Mouse (Mus musculus) ES-E14 (cell line): Measurements from ENCODE around the gene Rnf207. TPM values are rescaled to one million over a fixed set of nuclear protein-coding genes. Genes with fewer than 3 reads are reported as not detected.

Experiments
- DNase-seq: peaks from one replicate; pipeline ENCODE4 v3.0.0-alpha.2; 2013; ENCODE audit warnings: low read depth, low spot score
- H3K27ac ChIP-seq: 2 replicates; pipeline ENCODE4 v1.5.1; 2012; ENCODE audit warnings: low read depth, mild to moderate bottlenecking, low read length, moderate library complexity, mixed read lengths; ENCODE audit not compliant: poor library complexity, insufficient read depth, severe bottlenecking
- H3K36me3 ChIP-seq: 2 replicates; pipeline ENCODE4 v1.6.1; 2012; ENCODE audit warnings: mild to moderate bottlenecking, low read length, moderate library complexity, mixed read lengths; ENCODE audit not compliant: control insufficient read depth, poor library complexity, insufficient read depth, severe bottlenecking
- H3K4me1 ChIP-seq, 2 experiments: fragments of 150-350 bp in 1 of 2; sonication (generic) in 1 of 2; 2 replicates each; pipeline ENCODE4 v1.6.1; 2012; ENCODE audit warnings: low read length in 2 of 2, mild to moderate bottlenecking in 1 of 2, mixed read lengths in 1 of 2; ENCODE audit not compliant: control insufficient read depth in 2 of 2, insufficient read depth in 2 of 2, poor library complexity in 1 of 2
- H3K4me3 ChIP-seq, 2 experiments: fragments of 150-350 bp in 1 of 2; sonication (generic) in 1 of 2; 2 replicates each; pipeline ENCODE4 v1.5.1; 2012; ENCODE audit warnings: low read length in 2 of 2, low read depth in 1 of 2, mild to moderate bottlenecking in 1 of 2, mixed read lengths in 1 of 2; ENCODE audit not compliant: insufficient read depth in 1 of 2, poor library complexity in 1 of 2, severe bottlenecking in 1 of 2
- H3K9ac ChIP-seq: 2 replicates; pipeline ENCODE4 v1.6.1; 2012; ENCODE audit warnings: low read depth, mild to moderate bottlenecking, low read length, mixed read lengths; ENCODE audit not compliant: poor library complexity, insufficient read depth, severe bottlenecking
- H3K9me3 ChIP-seq: fragments of 150-350 bp; sonication (generic); 2 replicates; pipeline ENCODE4 v1.6.1; 2012; ENCODE audit warnings: low read depth, mild to moderate bottlenecking, low read length; ENCODE audit not compliant: control insufficient read depth, insufficient read depth
- CHD2 ChIP-seq: IDR thresholded peaks from 2 replicates; pipeline ENCODE4 v1.6.1; 2014; ENCODE audit warnings: mild to moderate bottlenecking, low read depth, low read length, inconsistent platforms
- HCFC1 ChIP-seq: IDR thresholded peaks from 2 replicates; pipeline ENCODE4 v1.6.1; 2012; ENCODE audit warnings: low read length, inconsistent platforms, borderline replicate concordance; ENCODE audit not compliant: insufficient read depth
- MAFK ChIP-seq: IDR thresholded peaks from 2 replicates; pipeline ENCODE4 v1.6.1; 2014; ENCODE audit warnings: mild to moderate bottlenecking, low read depth, low read length, inconsistent platforms; ENCODE audit not compliant: insufficient read depth
- ZC3H11A ChIP-seq: IDR thresholded peaks from 2 replicates; pipeline ENCODE4 v1.6.1; 2012; ENCODE audit warnings: low read depth, mild to moderate bottlenecking, inconsistent platforms, low read length, borderline replicate concordance
- ZNF384 ChIP-seq: IDR thresholded peaks from 2 replicates; pipeline ENCODE4 v1.6.1; 2012; ENCODE audit warnings: low read depth, low read length, inconsistent platforms
- in situ Hi-C, 2 experiments: fragments of 600-800 bp; cut with MboI; formaldehyde crosslinking; loops; one replicate each; pipeline ENCODE4 v1.15.1; 2025; ENCODE audit warnings: low sequenced_read_pairs in 2 of 2, inconsistent platforms in 1 of 2; ENCODE audit not compliant: unreplicated experiment in 2 of 2
- total RNA-seq: library from RNA; depleted of rRNA; stranded (reverse); fragments of 300-350 nt; gene quantifications from 2 replicates; pipeline ENCODE4 v1.2.3, GENCODE M21; 2012

Rnf207 gene
- total RNA-seq, 1 experiment, result 4.6 TPM

DNA sequence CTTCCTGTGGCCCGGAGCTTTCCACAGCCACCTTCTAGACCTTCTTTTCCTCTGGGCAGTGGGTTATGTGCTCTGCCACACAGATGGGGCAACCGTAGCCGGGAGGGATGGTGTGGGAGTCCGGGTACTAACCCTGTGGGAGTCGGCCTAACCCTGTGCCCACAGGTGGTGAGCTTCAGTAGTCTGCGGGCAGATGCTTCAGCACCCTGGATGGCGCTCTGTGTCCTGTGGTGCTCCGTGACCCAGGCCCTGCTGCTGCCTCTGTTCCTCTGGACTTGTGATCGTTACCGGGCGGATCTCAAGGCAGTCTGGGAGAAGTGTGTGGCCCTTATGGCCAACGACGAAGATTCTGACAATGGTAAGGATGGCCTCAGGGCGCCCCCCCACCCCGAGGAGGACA lies 37.2 kb downstream of the Rnf207 start:
- in situ Hi-C loops, result no loop called here
- Histone ChIP-seq H3K27ac (no peak overlapping the region), H3K9ac (no peak overlapping the region), H3K9me3 (no peaks in the 10 kb centered on the region), H3K36me3 (no peaks in the 10 kb centered on the region), H3K4me3 (no peak overlapping the region), H3K4me1 (peaks cover 3 to 15% of the 10 kb centered on the region in 2 experiments; a peak in 2 of 4 replicates)
- TF ChIP-seq ZC3H11A (no peak), MAFK (no peak), CHD2 (no peak), ZNF384 (no peak), HCFC1 (no peak)
- no peak for DNase-seq

DNA sequence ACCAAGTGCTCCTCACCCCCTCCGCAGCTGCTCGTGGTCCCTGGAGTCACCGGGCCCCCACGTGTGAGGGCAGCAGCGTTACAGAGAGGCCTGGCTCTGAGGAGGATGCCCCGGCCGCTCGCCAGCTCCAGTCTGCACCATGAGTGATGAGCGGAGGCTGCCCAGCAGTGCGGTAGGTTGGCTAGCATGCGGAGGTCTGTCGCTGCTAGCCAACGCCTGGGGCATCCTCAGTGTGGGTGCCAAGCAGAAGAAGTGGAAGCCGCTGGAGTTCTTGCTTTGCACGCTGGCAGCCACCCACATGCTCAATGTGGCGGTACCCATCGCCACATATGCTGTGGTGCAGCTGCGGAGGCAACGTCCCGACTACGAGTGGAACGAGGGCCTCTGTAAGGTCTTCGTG lies 39.8 kb downstream of the Rnf207 start:
- TF ChIP-seq ZC3H11A, result no peak
- no peak for TF ChIP-seq ZNF384
- TF ChIP-seq CHD2, result no peak
- no peak for TF ChIP-seq HCFC1
- no peak for TF ChIP-seq MAFK
- Histone ChIP-seq H3K4me3 (no peak overlapping the region), H3K4me1 (peaks cover 0 to 14% of the 10 kb centered on the region in 2 experiments; a peak in 2 of 4 replicates), H3K9me3 (no peaks in the 10 kb centered on the region), H3K27ac (no peak overlapping the region), H3K36me3 (no peaks in the 10 kb centered on the region), H3K9ac (no peak overlapping the region)
- no peak for DNase-seq
- in situ Hi-C loops, result no loop called here

DNA sequence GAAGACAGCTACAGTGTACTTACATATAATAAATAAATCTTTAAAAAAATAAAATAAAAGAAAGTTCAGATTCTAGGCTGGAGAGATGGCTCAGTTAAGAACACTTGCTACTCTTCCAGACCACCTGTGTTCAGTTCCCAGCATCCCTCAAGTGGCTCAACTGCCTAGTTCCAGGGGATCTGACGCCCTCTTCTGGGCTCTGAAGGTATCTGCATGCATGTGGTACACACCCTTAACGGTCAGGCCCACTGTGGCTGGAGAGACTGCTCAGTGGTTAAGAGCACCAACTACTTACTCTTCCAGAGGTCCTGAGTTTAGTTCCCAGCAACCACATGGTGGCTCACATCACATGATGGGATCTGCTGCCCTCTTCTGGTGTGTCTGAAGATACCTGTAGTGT lies 40.9 kb downstream of the Rnf207 start:
- peak; percentile 57 for DNase-seq
- Histone ChIP-seq H3K4me1 (peaks cover 0 to 14% of the 10 kb centered on the region in 2 experiments; a peak in 2 of 4 replicates), H3K9me3 (no peaks in the 10 kb centered on the region), H3K27ac (no peak overlapping the region), H3K36me3 (no peaks in the 10 kb centered on the region), H3K9ac (no peak overlapping the region), H3K4me3 (no peak overlapping the region)
- in situ Hi-C loops, result no loop called here
- TF ChIP-seq MAFK (no peak), ZC3H11A (no peak), CHD2 (no peak), HCFC1 (no peak), ZNF384 (no peak)

DNA sequence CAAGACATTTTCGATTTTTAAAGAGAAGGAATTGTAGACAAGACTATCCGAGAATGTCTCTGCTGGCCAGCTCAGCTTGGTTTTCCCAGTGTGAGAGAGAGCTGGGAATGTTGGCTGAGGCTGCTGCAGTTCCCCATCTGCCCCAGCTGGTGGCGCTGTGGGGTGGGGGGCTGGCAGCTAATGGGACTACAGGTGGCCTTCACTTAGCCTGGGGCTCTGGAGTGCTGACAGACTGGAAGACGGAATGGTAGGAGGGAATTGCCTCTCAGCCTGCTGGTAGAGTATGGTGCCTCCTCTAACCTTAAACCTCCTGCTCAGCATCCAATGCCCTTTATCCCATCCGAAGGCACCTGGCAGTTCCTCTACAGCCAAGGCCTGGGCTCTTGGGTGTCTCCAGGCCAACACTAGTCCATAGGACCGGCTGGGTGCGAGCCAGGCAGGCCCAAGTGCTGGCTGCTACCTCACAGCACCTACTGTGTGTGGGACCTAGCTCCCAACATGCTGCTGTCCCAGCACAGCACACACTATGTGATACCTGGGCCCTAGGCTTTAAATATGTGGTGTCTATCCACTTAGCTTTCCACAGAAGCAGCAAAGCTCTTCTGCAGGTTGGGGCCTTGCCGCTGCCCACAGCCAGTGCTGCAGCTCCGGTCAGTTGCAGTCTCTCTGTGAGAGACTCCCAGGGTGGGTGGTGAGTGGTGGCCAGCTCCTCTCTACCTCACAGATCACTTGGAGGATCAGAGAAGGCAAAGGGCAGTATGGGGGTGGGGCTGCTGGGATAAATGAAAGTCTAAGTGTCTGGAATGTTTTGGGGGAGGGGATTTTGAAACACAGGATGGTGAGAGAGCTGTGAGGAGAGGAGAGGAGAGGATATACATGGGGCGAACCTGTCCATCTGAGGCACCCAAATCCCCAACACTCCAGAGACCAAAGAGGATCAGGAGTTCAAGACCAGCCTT lies 42.1 kb downstream of the Rnf207 start:
- TF ChIP-seq ZC3H11A (peak; percentile 26; the same call in 1 of the 2 replicates), ZNF384 (no peak), MAFK (no peak), CHD2 (no peak), HCFC1 (peak; percentile 36; the same call in 1 of the 2 replicates)

More for the DNA sequence above, 42.1 kb downstream of the Rnf207 start:
- peak; percentile 68 for DNase-seq
- H3K36me3 ChIP-seq, result no peaks in the 10 kb centered on the region
- no peaks in the 10 kb centered on the region for H3K9me3 ChIP-seq
- in situ Hi-C loops, result no loop called here
- no peak overlapping the region for H3K4me3 ChIP-seq
- no peak overlapping the region for H3K9ac ChIP-seq
- H3K4me1 ChIP-seq, result peaks cover 0 to 11% of the 10 kb centered on the region in 2 experiments; a peak in 1 of 4 replicates
- no peak overlapping the region for H3K27ac ChIP-seq
